Mouse (Mus musculus) layer of hippocampus, adult 9-10 months (tissue): ENCODE results near the gene Cyp2j7.
"Not testable (repeated sequence)": the region's sequence is repeated elsewhere in the genome, so short reads cannot be mapped to it uniquely, and the experiment has no call there.

Experiments
- DNase-seq: peaks from one replicate; pipeline ENCODE4 v3.0.0; 2022; ENCODE audit warnings: low spot score

The Cyp2j7 gene

GRCm38 (mm10) chr4:96236559-96236958, at the start of gene Cyp2j7:
Gene Cyp2j7, minus strand, starts transcription at chr4:96236659.
- no peak for DNase-seq

GRCm38 (mm10) chr4:96276896-96277295, 40.4 kb upstream of the Cyp2j7 start:
- not testable (repeated sequence) for DNase-seq

- DNase-seq = peak; percentile 50
These were observed 37.4 kb upstream of the Cyp2j7 start for GRCm38 (mm10) chr4:96273907-96274306.

- no peak for DNase-seq
These were observed 39.8 kb downstream of the Cyp2j7 start for GRCm38 (mm10) chr4:96196701-96197100.

GRCm38 (mm10) chr4:96189321-96189720, 47.1 kb downstream of the Cyp2j7 start:
- DNase-seq = not testable (repeated sequence)

DNA sequence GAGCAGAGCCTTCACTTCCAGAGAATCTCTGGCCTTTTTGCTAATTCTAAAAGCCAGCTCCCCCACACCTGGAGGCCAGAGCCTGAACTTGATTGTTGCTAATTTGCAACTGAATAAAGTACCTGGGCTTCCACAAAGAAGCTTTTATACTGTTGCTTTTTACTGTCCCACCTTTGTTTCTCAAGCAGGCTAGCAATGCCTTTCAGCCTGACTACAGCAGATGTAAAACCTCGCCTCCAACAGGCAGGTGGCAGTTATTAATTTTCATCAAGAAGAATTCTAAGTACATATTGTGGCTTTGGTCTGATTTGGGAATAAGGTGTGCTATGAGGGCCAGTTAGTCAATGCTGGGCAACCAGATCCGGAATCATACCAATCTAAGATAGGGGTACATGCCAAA, 47.8 kb downstream of the Cyp2j7 start:
- not testable (repeated sequence) for DNase-seq

GRCm38 (mm10) chr4:96188146-96188545, 48.3 kb downstream of the Cyp2j7 start:
- DNase-seq = not testable (repeated sequence)

DNA sequence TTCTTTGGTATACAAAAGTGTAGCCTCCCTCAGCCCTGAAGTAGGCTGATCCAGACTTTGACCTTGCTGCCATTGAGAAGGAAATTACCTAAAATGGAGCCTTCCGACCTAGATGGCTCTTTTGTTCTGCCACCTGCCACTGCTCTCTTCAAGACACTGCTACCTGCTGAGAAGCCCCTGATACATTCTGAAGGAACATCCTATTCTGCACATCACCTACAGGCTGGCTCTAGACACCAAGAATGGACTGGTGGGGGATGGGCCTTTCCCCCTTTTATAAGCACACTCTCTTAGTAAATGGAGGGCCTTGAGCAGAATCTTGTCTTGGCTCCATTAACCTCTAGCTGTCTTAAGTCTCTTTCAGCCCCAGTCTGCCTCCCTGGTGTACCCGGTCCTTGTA, 51.7 kb downstream of the Cyp2j7 start:
- DNase-seq = not testable (repeated sequence)

GRCm38 (mm10) chr4:96162839-96163238, 73.6 kb downstream of the Cyp2j7 start:
- no peak for DNase-seq

DNA sequence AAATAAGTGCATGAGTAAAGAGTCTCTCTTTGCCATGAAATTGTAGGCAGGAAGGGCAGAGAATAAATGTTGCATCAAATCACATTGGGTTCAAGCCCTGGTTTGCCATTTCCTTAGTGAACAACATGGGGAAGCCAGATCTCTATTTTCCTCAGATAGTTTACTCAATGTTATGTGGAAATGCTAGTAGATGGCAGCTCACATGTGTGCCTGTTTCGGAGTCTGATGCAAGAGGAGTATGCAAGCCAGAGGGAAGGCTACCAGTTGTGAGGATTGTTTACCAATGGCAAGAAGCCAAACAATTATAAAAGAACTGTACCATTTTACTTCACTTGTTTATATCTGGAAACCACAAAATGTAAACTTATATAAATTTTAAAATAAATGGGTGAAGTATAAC, 74.9 kb downstream of the Cyp2j7 start:
- no peak for DNase-seq
